Mouse (Mus musculus) cerebellum, adult 2 months (tissue): Measurements from ENCODE around the gene a.

ENCODE experiments used
- CTCF ChIP-seq: fragments of 200-500 bp; IDR thresholded peaks from 2 replicates; pipeline ENCODE4 v1.5.1; 2011; ENCODE audit warnings: low read depth, mild to moderate bottlenecking, control low read depth, low read length, moderate library complexity, borderline replicate concordance; ENCODE audit not compliant: insufficient read depth
- POLR2A ChIP-seq: fragments of 200-500 bp; IDR thresholded peaks from 2 replicates; pipeline ENCODE4 v1.6.1; 2011; ENCODE audit warnings: low read length, control low read depth, borderline replicate concordance; ENCODE audit not compliant: insufficient read depth

GRCm38 (mm10) chr2:154791661-154792642 is 750 bp downstream of the a start:
- TF ChIP-seq CTCF (no peak), POLR2A (no peak)
